30 mouse cellular contexts compared by ENCODE assay signal in genomic region chr14:20175114-20175513, GRCm38 (mm10). TPM values are rescaled to one million over a fixed set of nuclear protein-coding genes. Genes with fewer than 3 reads are reported as not detected.
DNase-seq lines count a peak whose midpoint lies in the region; ATAC-seq lines count a peak whose summit lies in the region.
"Had no signal": no experiment of that assay in that cellular context is flagged by ENCODE, and none has a peak within 500 bp of the region (broad histone marks: within the 10 kb centered on the region; RNA-seq: fewer than 3 reads in every experiment).

No protein-coding gene starts in this region.

- H3K36me3 ChIP-seq in liver, embryonic 12.5 days, result peaks cover 20% of the 10 kb centered on the region
- no peaks in the 10 kb centered on the region for H3K36me3 ChIP-seq in liver, embryonic 11.5 days (ENCODE audit: control insufficient read depth, insufficient read depth, low read length)
- H3K36me3 ChIP-seq in megakaryocyte, embryonic 14.5 days (replicated peaks; ENCODE audit: low read length), result peaks cover 34% of the 10 kb centered on the region
- H3K36me3 ChIP-seq: embryonic facial prominence, embryonic 13.5 days; forebrain, embryonic 12.5 days; forebrain, embryonic 15.5 days; heart, embryonic 10.5 days; heart, embryonic 13.5 days had no signal

- ATAC-seq in liver, embryonic 12.5 days, result no peak
- no peak for ATAC-seq in liver, embryonic 11.5 days (replicated peaks; ENCODE audit: low FRiP score)
- ATAC-seq in megakaryocyte, adult 5-6 weeks (ENCODE audit: poor library complexity, severe bottlenecking), result no peak
- ATAC-seq: forebrain, embryonic 15.5 days; hindbrain, postnatal 0 days; Patski had no signal

- H3K9ac ChIP-seq in liver, embryonic 12.5 days, result no peak overlapping the region
- no peak overlapping the region for H3K9ac ChIP-seq in liver, embryonic 11.5 days (ENCODE audit: low read depth, low read length)
- H3K9ac ChIP-seq: embryonic facial prominence, embryonic 13.5 days; forebrain, embryonic 12.5 days; forebrain, embryonic 15.5 days; heart, embryonic 13.5 days; hindbrain, embryonic 14.5 days had no signal

- peak overlapping the region; percentile 20; the same call in 1 of the 2 replicates for H3K27ac ChIP-seq in liver, embryonic 12.5 days
- no peak overlapping the region for H3K27ac ChIP-seq in liver, embryonic 11.5 days (ENCODE audit: low read depth, low read length)
- H3K27ac ChIP-seq: embryonic facial prominence, embryonic 10.5 days; embryonic facial prominence, embryonic 13.5 days; forebrain, embryonic 12.5 days; forebrain, embryonic 15.5 days; heart, adult 2 months; heart, embryonic 10.5 days; heart, embryonic 13.5 days; hindbrain, embryonic 14.5 days; hindbrain, postnatal 0 days had no signal

- no peak for DNase-seq in liver, embryonic 11.5 days (ENCODE audit: low spot score)
- peak; percentile 64 for DNase-seq in R1 (ENCODE audit: low read depth, low spot score)
- no peak for DNase-seq in layer of hippocampus, postnatal 14 days (ENCODE audit: low spot score in 2 of 2)
- DNase-seq in ovary, postnatal 10 days (ENCODE audit: low spot score), result no peak
- DNase-seq: adrenal gland, adult 2 months; adrenal gland, postnatal 14 days; B cell, adult 2 months; cerebellum, adult 11 months; cerebellum, adult 2 months; cerebellum, adult 9-11 months; cerebellum, postnatal 25 days; embryo, embryonic 11 days; gastrocnemius, postnatal 36 days; heart, adult 2 months; heart, postnatal 14 days; heart, postnatal 4 days had no signal

- 77% methylated on average over 7 of the region's 7 CpGs for WGBS in liver, embryonic 12.5 days (ENCODE audit: insufficient replicate concordance)
- 88% methylated on average over 7 of the region's 7 CpGs for WGBS in liver, embryonic 11.5 days

- H3K4me1 ChIP-seq in liver, embryonic 12.5 days, result peaks cover 91% of the 10 kb centered on the region
- peaks cover 56% of the 10 kb centered on the region for H3K4me1 ChIP-seq in liver, embryonic 11.5 days (replicated peaks; ENCODE audit: control insufficient read depth, insufficient read depth, low read length)
- peaks cover 99% of the 10 kb centered on the region for H3K4me1 ChIP-seq in megakaryocyte, embryonic 14.5 days

- no peak overlapping the region for H3K4me3 ChIP-seq in liver, embryonic 12.5 days
- no peak overlapping the region for H3K4me3 ChIP-seq in liver, embryonic 11.5 days (ENCODE audit: low read depth, low read length)
- peak overlapping the region; percentile 53 for H3K4me3 ChIP-seq in megakaryocyte, embryonic 14.5 days (replicated peaks)
- H3K4me3 ChIP-seq: embryonic facial prominence, embryonic 10.5 days; embryonic facial prominence, embryonic 13.5 days; erythroblast, embryonic 14.5 days; forebrain, embryonic 12.5 days; forebrain, embryonic 15.5 days; heart, adult 2 months; heart, embryonic 10.5 days; heart, embryonic 13.5 days had no signal

- no peaks in the 10 kb centered on the region for H3K27me3 ChIP-seq in liver, embryonic 12.5 days (replicated peaks)
- no peaks in the 10 kb centered on the region for H3K27me3 ChIP-seq in liver, embryonic 11.5 days (replicated peaks; ENCODE audit: control insufficient read depth, insufficient read depth, low read length)
- no peaks in the 10 kb centered on the region for H3K27me3 ChIP-seq in megakaryocyte, embryonic 14.5 days (replicated peaks)
- H3K27me3 ChIP-seq: forebrain, embryonic 12.5 days; forebrain, embryonic 15.5 days; Patski had no signal

- no peaks in the 10 kb centered on the region for H3K9me3 ChIP-seq in liver, embryonic 12.5 days (replicated peaks)
- H3K9me3 ChIP-seq in liver, embryonic 11.5 days (ENCODE audit: control insufficient read depth, low read length), result no peaks in the 10 kb centered on the region
- no peaks in the 10 kb centered on the region for H3K9me3 ChIP-seq in megakaryocyte, embryonic 14.5 days
- H3K9me3 ChIP-seq: embryonic facial prominence, embryonic 10.5 days; embryonic facial prominence, embryonic 13.5 days; forebrain, embryonic 12.5 days; forebrain, embryonic 15.5 days; G1E; heart, embryonic 10.5 days; heart, embryonic 13.5 days had no signal

- H3K4me2 ChIP-seq in liver, embryonic 12.5 days, result no peak overlapping the region
- H3K4me2 ChIP-seq in liver, embryonic 11.5 days, result no peak overlapping the region
- H3K4me2 ChIP-seq: embryonic facial prominence, embryonic 13.5 days; forebrain, embryonic 12.5 days; forebrain, embryonic 15.5 days; heart, embryonic 13.5 days; hindbrain, embryonic 14.5 days had no signal

RNA-seq across cellular contexts. Expression of gene Kcnk5, which starts 6.5 kb away (rescaled TPM):
- 8.6 and 8.9 TPM in 2 replicates for polyA plus RNA-seq in liver, embryonic 12.5 days (2016; fragmentation: Nextera tagmentation; extraction: Ambion mirVana)
- polyA plus RNA-seq in liver, embryonic 11.5 days (2014; fragmentation: Nextera tagmentation; extraction: Ambion mirVana), result 9.6 and 10.1 TPM in 2 replicates
- 13.5 and 15.9 TPM in 2 replicates for polyA plus RNA-seq in megakaryocyte, embryonic 14.5 days (2012; ENCODE audit: insufficient read depth, low replicate concordance)
- 0.13 and 0.30 TPM in 2 replicates for total RNA-seq in megakaryocyte, adult 5-6 weeks (2015)
- total RNA-seq in megakaryocyte, adult 5-6 weeks (2017), result 0.22 and 2.0 TPM in 2 replicates
- total RNA-seq in layer of hippocampus, postnatal 14 days (2021), result under 1 TPM; 0.39 to 0.41 TPM

RNA-seq across cellular contexts. Expression of gene Saysd1, which starts 36.8 kb away (rescaled TPM):
- 4.5 and 4.8 TPM in 2 replicates for polyA plus RNA-seq in liver, embryonic 12.5 days (2016; fragmentation: Nextera tagmentation; extraction: Ambion mirVana)
- polyA plus RNA-seq in liver, embryonic 11.5 days (2014; fragmentation: Nextera tagmentation; extraction: Ambion mirVana), result 7.7 TPM in 2 replicates
- 9.9 and 29.2 TPM in 2 replicates for polyA plus RNA-seq in megakaryocyte, embryonic 14.5 days (2012; ENCODE audit: insufficient read depth, low replicate concordance)
- 3.9 and 4.1 TPM in 2 replicates for total RNA-seq in megakaryocyte, adult 5-6 weeks (2015)
- total RNA-seq in megakaryocyte, adult 5-6 weeks (2017), result 1.5 and 1.7 TPM in 2 replicates
- total RNA-seq in layer of hippocampus, postnatal 14 days (2021), result 1 to 10 TPM; 5.2 to 6.6 TPM
